Mouse (Mus musculus) right cerebral cortex, postnatal 10 days (tissue): ENCODE results near the gene Fsip2.
A peak's percentile ranks its signal among the peaks of the same experiment; 100 is the strongest.

Experiments
- DNase-seq, 2 experiments: peaks; one replicate each; pipeline ENCODE4 v3.0.0; 2021; ENCODE audit warnings: low spot score in 2 of 2

Fsip2 gene

DNA sequence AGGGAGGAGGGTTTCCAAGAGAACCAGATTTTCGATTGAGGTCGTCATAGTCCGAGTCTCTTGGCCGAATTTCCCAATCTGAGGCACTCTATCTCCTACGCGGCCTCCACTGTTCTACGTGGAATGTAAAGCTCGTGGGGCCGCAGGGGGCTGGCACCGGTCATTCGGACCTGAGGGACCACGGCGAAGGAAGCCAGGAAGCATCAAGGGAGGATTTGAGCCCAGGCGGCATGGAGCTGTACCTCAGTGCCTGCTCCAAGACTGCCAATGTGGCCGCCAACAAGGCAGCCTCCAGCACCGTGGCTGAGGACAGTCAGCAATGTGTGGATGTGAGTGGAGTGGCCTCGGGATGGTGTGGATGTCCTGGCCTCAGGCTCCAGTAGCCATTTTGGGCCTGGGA, at the start of gene Fsip2:
TSS of gene Fsip2 (plus strand) at position 163 of the 400 bp plus-strand sequence.
- DNase-seq, result no peak

DNA sequence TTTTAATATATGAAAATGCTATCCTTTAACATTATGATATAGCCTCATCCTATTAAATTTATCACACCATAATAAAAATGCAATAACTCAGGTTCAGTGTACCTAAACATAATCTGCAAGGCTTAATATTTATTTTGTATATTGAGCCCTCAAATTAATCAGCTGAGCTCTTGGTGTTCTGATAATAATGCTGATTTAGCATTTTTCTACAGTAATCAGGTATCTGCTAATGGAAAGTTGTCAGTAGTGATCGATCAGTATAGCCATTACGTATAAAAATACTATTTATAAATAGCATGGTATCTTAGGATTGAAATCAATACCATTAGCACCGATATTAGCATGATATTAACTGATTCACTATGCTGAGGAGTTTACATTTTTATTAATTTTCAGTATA, 20.0 kb downstream of the Fsip2 start:
- DNase-seq, result no peak

DNA sequence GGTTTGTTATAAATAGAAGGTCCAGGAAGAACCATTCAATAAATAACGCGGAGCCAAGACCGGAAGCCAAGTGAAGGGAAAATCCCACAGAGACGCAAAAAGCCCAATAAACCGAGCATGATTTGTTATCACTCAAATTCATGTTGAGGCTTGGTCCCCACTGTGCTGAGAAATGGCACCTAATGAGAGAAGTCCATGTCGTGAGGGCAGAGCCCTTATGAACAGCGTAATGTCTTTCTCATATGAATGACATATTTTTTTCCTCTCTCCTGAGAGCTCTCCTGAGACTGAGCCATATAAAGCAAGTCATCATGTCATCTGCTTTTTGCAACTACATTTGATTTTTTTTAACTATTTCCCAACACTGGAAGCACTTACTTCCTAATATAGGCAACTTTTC, 82.4 kb downstream of the Fsip2 start:
- DNase-seq, result no peak

DNA sequence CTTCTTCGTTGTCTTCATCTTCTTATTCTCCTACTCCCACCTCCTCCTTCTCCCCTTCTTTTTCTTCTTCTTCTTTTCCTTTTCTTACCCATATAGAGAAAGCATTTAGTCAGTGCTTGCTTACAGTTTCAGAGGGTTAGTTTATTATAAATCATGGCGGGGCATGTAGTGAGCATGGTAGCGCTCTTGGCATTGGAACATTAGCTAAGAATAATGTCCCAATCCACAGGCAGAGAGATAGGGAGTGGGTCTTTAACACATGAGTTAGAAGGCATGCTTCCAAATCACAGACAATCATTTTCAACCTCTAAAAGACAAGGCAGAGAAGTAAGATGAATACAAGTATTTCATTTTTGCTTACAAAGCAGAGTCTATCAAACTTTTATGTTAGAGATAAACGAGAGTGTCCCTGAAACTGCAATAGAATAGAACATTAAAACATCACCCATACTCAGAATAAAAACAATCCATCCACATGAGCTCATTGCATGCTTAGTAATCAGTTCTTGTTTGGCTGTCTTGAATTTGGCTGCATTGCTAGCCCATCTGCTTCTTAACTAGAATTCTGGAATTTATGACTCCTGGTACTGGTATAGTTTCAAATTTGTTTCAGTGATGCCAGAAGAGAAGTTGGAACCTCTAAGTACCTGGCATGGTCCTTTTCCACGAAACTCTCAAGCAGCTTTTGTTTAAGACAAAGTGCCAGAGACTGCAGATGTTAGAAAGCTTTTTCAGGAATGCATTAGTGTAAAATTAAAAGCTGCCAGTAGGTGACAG, 109.7 kb downstream of the Fsip2 start:
- DNase-seq, result peak; percentile 20 to 35
